Mouse (Mus musculus) lung, postnatal 4 days (tissue): ENCODE measurements around the gene Bcl2a1b.

Experiments used
- DNase-seq, 2 experiments: peaks; one replicate each; pipeline ENCODE4 v3.0.0; 2021

Gene Bcl2a1b

GRCm38 (mm10) chr9:89256556-89257335 is 57.7 kb downstream of the Bcl2a1b start:
- no peak for DNase-seq
